Mouse (Mus musculus) frontal cortex, postnatal 10 days (tissue): ENCODE data around the gene Olfr1208.

Experiments used
- DNase-seq, 2 experiments: peaks; one replicate each; pipeline ENCODE4 v3.0.0; 2022; ENCODE audit warnings: low spot score in 2 of 2, mixed read lengths in 1 of 2

Gene Olfr1208

DNA sequence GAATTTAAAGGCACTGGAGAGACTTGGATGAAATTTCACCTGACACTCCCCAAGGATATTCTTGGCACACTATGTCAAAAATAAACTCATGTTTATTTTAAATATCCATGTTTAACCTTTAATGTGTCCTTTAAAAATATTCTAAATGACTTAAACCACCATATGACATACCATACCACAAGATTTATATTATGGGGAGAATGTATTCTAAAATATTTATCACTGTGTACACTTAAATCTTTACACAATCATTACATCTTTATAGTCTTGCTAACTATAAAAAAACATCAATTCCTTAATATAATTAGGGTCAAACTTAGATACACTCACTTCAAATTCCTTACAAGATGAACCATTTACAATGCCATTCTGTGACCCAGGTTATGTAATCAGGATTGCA is at the start of gene Olfr1208:
Olfr1208 (minus strand) TSS at position 101 of the 400 bp plus-strand sequence.
- DNase-seq = no peak

DNA sequence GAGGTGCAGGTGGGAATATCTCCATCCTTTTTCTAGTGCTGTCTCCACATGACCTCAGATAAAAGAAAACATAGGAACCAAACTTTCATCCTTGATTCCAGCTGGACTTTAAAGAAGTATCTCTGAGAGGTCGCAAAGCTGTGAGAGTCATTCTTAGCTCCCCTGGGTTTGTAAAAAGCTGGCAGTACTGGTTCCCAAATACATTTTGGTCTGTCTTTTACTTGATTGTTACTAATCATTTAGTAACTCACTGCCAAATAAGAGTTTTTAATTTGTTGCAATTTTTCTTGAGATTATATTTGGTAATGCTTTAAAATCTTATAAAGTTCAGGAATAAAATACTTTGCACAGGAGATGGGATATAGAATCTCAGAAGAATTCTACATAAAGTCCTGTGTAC is 35.9 kb upstream of the Olfr1208 start, which contains the start of gene Olfr1211:
Olfr1211 (minus strand) TSS at position 101 of the 400 bp plus-strand sequence.
- DNase-seq = no peak

DNA sequence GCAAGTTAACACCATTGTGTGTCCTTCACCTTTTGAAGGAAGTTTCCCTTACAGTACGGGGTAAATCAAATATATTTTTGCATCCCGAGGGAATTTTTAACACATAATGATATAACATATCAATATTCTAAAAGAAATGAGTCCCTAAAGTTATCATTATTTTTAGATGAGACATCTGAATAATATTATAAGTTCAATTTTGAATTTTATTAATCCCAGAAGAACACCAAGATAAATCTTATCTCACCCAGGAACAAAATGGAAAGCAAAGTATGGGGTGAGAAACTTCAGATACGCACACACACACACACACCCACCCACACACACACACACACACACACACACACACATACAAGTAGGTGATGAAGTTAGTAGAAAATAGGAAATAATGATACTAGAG is 12.9 kb upstream of the Olfr1208 start, which contains the start of gene Olfr1209:
Olfr1209 (minus strand) TSS at position 101 of the 400 bp plus-strand sequence.
- DNase-seq = no peak

DNA sequence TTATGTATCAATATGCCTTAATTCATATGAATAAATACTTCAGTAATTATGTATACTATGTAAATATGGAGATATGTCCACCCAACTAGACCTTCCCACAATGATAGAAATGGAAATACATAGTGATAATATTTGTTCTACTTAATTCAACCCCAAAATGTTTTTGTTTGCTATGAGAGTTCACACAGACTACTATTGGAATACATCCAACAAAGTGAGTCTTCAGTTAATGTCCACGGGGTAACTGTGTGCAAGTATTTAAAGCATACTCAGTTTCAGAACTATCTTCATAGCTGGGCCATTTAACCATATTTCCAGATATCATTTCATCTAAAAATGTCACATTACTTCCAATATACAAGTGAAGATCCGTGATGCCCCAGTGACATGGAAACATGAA is 39.2 kb downstream of the Olfr1208 start, which contains the start of gene Olfr1206:
Olfr1206 (plus strand) TSS at position 301 of the 400 bp plus-strand sequence.
- no peak for DNase-seq

DNA sequence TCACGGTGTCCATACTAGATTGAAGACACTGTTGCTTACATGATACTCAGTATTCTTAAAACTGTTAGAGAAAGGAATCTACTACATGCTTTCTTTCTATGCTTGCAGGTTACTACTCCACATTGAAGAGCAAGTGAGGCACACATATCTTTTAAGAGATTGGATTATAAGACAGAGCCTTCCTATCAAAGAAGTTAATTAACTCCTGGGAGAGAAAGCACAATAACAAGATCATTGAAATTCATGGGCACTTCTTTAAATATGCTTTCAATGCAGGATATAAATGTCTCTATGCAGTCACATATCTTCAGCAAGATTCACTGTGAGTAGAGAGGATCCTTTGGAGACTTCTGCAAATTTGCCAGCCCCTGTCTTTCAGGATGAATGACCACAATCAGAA is 53.1 kb downstream of the Olfr1208 start, which contains the start of gene Olfr1204:
Olfr1204 (plus strand) TSS at position 301 of the 400 bp plus-strand sequence.
- DNase-seq = no peak
